Mouse (Mus musculus): ENCODE measurements around the gene Kif17. TPM values are rescaled to one million over a fixed set of nuclear protein-coding genes. Genes with fewer than 3 reads are reported as not detected.
A peak's percentile ranks its signal among the peaks of the same experiment; 100 is the strongest.

The Kif17 gene
- 10 to 100 TPM; 23.7 to 25.1 TPM for total RNA-seq (2021)

GRCm38 (mm10) chr4:138250088-138250960 lies at the start of gene Kif17, which contains the start of gene Sh2d5:
Kif17 (plus strand) TSS chr4:138250435.
Sh2d5 (plus strand) TSS chr4:138250403.
- intact Hi-C loops (cut with DNase I) = no loop called here
- peak; percentile 93 to 95 for DNase-seq (ENCODE audit: low spot score in 2 of 2)

DNA sequence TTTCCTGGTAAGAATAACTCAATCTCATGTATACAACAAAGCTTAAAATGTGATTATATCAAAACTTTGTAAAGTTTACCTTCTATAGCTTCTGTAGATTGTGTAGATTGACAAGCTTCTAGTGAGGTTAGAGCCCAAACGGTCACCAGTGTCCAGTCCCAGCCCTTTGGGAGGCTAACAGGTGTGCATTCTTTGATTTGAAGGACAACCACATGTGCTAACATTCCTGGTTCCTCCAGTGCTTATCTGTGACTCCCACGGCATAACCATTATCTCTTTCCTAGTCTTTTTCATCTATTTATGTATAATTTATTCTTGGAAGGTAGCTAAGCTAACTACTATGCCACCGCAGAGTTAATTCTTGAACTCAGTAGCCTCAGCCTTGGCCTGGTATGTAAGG lies 49.5 kb upstream of the Kif17 start:
- intact Hi-C loops (cut with DNase I) = no loop called here
- no peak for DNase-seq (ENCODE audit: low spot score in 2 of 2)

DNA sequence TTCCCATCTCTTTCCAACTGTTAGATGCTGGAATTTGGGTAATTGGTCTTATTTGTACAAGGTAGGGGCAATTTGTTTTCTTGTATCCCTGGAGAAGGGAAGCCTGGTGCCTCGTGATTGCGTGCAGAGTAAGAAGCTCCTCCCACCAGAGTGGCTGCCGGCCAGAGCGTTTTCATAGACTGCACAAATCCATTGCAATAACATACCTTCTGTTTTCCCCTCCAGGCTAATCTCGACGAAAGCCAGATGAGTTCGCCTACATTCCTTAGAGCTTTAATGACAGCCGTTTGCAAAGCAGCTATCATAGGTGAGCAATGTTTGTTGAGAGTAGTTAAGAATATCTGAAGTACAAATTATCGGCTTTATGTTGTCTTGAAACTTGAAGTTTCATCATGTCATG lies 48.5 kb upstream of the Kif17 start:
- intact Hi-C loops (cut with DNase I) = no loop called here
- DNase-seq (ENCODE audit: low spot score in 2 of 2) = no peak

- no peak for DNase-seq (ENCODE audit: low spot score in 2 of 2)
- intact Hi-C loops (cut with DNase I) = loop anchor here (10.0 kb wide), 1 partner anchor 365 kb away; no protein-coding TSS in a partner anchor
These were observed 40.1 kb upstream of the Kif17 start for GRCm38 (mm10) chr4:138210116-138210515.

DNA sequence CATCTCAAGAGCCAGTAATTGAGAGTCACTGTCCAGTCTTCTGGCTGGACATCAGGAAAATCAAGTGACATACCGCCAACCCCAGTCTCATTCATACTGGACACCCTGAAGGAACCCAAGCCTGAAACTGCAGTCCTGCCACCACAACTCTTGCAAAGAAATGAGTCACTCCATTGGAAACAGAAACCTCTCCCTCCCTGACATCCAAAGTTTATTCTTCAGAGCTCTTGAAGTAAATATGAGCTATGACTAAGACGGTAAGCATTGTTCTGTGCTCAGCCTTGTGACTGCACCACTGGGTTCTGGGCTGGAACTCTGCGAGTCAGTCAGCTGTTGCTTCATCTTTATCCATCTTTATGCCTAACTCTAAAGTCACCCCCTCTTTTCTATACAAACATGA lies 36.4 kb upstream of the Kif17 start:
- no peak for DNase-seq (ENCODE audit: low spot score in 2 of 2)
- intact Hi-C loops (cut with DNase I) = loop anchor here (10.0 kb wide), 1 partner anchor 369 kb away; no protein-coding TSS in a partner anchor

- intact Hi-C loops (cut with DNase I) = loop anchor here (10.0 kb wide), 1 partner anchor 371 kb away; no protein-coding TSS in a partner anchor
- DNase-seq (ENCODE audit: low spot score in 2 of 2) = no peak
These were observed 34.5 kb upstream of the Kif17 start for GRCm38 (mm10) chr4:138215671-138216199.

GRCm38 (mm10) chr4:138216200-138216890 lies 33.9 kb upstream of the Kif17 start, which contains the start of gene Hp1bp3:
Hp1bp3 (plus strand) TSS chr4:138216296.
- intact Hi-C loops (cut with DNase I) = loop anchor here (10.0 kb wide), 1 partner anchor 372 kb away; no protein-coding TSS in a partner anchor
- peak; percentile 71 to 76 for DNase-seq (ENCODE audit: low spot score in 2 of 2)

GRCm38 (mm10) chr4:138216891-138217392 lies 33.3 kb upstream of the Kif17 start:
- peak; percentile 96 to 99 for DNase-seq (ENCODE audit: low spot score in 2 of 2)
- intact Hi-C loops (cut with DNase I) = loop anchor here (10.0 kb wide), 1 partner anchor 372 kb away; no protein-coding TSS in a partner anchor

DNA sequence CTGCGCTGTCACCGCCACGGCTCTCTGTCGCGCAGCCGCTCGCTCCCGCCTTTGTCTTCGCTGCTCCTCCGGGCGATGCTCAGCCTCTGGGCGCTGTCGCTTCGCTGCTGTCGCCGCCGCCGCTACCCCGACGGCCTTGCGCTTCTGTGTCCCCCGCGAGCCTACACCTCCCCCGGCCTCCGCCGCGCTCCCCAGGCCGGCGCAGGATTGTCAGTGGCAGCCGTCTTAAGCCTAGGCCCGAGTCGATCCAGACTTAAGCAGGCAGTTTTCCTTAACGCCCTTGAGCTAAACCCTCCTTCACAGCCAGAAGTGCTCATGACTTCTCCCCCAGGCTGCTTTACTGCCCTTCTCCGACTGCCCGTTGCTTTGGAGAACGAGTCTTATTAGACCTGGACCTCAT lies 32.8 kb upstream of the Kif17 start:
- peak in 1 of 2 experiments; percentile 30 for DNase-seq (ENCODE audit: low spot score in 2 of 2)
- intact Hi-C loops (cut with DNase I) = loop anchor here (10.0 kb wide), 1 partner anchor 373 kb away; no protein-coding TSS in a partner anchor

- no peak for DNase-seq (ENCODE audit: low spot score in 2 of 2)
- intact Hi-C loops (cut with DNase I) = loop anchor here (10.0 kb wide), 1 partner anchor 373 kb away; no protein-coding TSS in a partner anchor
These were observed 32.1 kb upstream of the Kif17 start for GRCm38 (mm10) chr4:138217951-138218685.

GRCm38 (mm10) chr4:138219331-138219730 lies 30.9 kb upstream of the Kif17 start:
- intact Hi-C loops (cut with DNase I) = loop anchor here (10.0 kb wide), 1 partner anchor 375 kb away; no protein-coding TSS in a partner anchor

GRCm38 (mm10) chr4:138220761-138221160 lies 29.5 kb upstream of the Kif17 start:
- intact Hi-C loops (cut with DNase I) = no loop called here
- no peak for DNase-seq (ENCODE audit: low spot score in 2 of 2)

More at GRCm38 (mm10) chr4:138219331-138219730, 30.9 kb upstream of the Kif17 start:
- DNase-seq (ENCODE audit: low spot score in 2 of 2) = no peak

DNA sequence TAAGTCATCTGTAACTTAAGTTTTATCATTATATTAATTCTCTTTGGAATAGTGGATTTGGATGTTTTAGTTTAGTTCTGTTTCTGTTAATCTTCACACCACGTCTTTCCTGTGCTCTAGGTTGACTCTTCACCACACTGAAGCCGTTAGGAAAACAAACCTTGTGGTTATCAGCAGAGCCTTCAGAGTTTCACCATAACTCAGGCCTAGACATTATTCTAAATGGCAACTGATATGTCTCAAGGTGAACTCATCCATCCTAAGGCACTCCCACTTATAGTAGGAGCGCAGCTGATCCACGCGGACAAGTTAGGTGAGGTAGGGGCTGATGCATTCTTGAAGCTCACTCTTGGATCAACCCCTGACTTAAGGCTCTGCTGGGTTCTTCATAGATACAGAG lies 28.8 kb upstream of the Kif17 start:
- DNase-seq (ENCODE audit: low spot score in 2 of 2) = no peak
- intact Hi-C loops (cut with DNase I) = no loop called here

- intact Hi-C loops (cut with DNase I) = no loop called here
- DNase-seq (ENCODE audit: low spot score in 2 of 2) = no peak
These were observed 27.8 kb upstream of the Kif17 start for GRCm38 (mm10) chr4:138222396-138222795.

DNA sequence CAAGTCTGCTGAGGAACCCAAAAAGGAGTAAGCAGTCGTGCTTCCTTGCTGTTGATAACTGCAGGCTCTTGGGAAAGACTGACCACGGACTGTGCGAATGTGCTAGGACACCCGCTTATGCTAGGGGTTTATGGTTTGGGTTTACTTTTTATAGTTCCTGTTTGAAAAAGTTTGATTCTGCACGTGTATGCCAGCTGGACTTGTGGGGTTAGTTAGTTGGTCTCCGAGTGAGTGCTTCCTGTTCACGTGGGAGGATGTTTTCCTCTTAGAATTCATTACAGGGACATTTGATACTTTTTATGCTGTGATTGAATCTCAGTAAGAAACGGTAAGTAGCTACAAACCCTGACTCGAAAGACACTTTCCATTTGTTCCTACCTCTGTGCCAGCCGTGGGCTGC lies 26.6 kb upstream of the Kif17 start:
- intact Hi-C loops (cut with DNase I) = no loop called here
- DNase-seq (ENCODE audit: low spot score in 2 of 2) = no peak

DNA sequence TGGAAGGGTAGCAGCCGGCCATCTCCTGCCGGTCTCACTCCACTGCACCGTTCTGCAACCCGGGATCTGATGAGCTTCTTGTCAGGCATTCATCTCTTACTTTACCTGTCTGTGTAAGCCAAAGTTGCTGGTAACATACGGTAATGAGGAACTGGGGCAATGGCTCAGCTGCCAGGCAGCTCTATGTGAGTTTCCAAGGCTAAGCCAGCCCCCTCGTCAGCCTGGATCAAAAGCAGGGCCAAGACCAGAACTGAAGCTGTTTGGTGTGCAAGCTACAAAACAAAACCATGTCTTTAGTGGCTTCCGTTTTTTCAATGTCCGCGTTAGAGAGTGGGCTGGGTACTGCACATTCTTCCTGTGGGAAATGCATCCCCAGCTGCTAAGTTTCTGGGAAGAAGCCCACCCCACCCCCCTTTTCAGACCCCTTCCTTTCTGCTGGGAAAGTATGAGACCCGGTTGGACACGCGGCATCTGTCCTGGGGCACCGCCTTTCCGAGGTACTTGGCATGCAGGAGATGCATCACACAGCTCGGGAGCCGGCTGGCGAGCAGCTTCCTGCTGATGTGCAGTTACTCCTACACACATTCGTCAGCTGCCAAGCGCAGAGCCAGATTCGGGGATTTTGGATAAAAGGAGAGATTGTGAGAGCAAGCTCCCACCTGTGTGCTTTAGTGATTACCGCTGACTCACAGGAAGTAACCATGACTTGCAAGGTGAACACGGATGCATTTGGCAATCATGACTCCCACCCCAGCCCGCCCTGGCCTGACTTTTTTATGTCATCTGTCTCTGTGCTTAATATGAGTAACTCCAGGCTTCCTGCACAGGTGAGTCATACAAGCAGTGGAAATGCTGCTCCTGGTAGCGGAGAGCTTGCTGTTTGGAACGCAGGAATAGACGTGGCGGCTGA lies 3.2 kb upstream of the Kif17 start:
- DNase-seq (ENCODE audit: low spot score in 2 of 2) = peak; percentile 80 to 96
- intact Hi-C loops (cut with DNase I) = no loop called here

GRCm38 (mm10) chr4:138251819-138252218 lies 1.6 kb downstream of the Kif17 start:
- intact Hi-C loops (cut with DNase I) = no loop called here
- DNase-seq (ENCODE audit: low spot score in 2 of 2) = peak; percentile 41 to 57

GRCm38 (mm10) chr4:138252231-138252630 lies 2.0 kb downstream of the Kif17 start:
- DNase-seq (ENCODE audit: low spot score in 2 of 2) = no peak
- intact Hi-C loops (cut with DNase I) = no loop called here
